Mouse (Mus musculus) liver (tissue): ENCODE measurements around the gene Ociad2.
"Not testable (repeated sequence)": the region's sequence is repeated elsewhere in the genome, so short reads cannot be mapped to it uniquely, and the experiment has no call there.

ENCODE experiments used
- DNase-seq: peaks from one replicate; pipeline ENCODE4 v3.0.0-alpha.2; 2020; ENCODE audit warnings: mixed read lengths

Ociad2 gene

DNA sequence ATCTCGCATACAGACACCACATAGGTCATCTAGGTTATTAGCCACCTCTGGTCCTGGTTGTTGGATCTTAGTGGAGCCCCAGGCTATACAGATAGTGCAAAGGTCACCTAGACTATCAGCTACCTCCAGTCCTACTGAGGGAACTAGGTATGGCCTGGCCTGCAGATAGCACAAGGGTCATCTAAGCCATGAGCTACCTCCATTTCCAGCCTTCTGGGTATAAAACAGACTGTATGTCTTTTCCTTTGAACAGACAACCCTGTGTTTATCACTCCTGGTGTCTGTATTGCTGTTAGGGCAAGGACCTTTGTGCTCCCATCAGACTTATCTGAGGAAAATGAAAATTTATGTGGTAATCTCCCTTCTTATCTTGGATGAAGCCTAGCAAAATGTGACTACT is 11.0 kb upstream of the Ociad2 start:
- DNase-seq: no peak

DNA sequence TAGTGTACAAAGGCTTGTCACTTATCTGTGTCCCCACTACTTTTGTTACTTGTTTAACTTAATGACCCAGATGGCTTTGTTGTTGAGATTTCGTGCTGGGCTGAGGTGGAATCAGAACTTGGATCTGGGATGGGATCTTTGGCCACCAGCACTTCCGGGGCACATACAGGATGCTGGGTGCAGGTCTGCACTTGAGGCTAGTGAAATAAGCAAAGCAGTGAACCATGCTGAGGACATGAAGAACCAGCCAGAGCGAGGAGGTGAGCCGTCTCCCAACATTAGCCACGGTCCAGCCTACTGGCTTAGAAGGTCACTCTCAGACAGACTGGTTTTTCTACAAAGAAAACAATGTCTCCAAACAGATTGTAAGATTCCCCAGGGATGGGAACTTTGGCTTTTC is 8.7 kb upstream of the Ociad2 start:
- no peak for DNase-seq

DNA sequence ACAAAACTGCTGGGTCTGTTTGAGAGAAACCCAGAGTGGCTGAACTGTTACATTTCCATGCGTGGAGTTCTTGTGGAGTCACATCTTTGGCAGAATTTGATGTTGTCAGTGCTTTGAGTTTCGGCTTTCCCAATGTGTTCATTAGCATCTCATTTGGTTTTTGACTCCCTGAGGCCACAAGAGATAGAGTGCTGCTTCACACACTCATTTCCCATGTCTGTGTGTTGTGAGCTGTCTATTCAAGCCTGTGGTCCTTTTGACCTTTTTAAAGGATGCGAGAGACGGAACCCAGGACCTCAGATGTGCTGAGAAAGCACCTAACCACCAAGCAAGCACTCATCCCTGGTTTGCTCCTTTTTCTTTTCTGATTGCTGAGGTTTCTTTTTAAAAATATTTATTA is 4.4 kb upstream of the Ociad2 start:
- no peak for DNase-seq

DNA sequence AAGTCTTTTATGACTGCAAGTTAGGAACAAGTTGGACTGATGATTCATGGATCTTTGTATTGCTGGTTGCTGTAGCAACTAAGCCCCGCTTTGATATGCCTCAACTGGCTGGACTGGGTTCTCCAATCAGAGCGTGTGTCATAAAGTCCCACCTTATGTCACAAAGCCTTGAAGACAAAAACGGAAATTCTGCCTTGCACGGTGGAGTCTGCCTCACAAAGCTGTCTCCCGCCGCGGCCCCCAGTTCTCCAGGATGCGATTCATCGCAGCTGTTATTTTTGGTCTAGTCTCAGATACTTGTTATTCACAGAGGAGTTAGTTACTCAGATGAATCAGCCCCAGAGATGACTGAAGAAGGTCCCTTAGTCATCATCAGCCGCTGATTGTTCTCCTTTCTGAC is 3.5 kb upstream of the Ociad2 start:
- DNase-seq: no peak

DNA sequence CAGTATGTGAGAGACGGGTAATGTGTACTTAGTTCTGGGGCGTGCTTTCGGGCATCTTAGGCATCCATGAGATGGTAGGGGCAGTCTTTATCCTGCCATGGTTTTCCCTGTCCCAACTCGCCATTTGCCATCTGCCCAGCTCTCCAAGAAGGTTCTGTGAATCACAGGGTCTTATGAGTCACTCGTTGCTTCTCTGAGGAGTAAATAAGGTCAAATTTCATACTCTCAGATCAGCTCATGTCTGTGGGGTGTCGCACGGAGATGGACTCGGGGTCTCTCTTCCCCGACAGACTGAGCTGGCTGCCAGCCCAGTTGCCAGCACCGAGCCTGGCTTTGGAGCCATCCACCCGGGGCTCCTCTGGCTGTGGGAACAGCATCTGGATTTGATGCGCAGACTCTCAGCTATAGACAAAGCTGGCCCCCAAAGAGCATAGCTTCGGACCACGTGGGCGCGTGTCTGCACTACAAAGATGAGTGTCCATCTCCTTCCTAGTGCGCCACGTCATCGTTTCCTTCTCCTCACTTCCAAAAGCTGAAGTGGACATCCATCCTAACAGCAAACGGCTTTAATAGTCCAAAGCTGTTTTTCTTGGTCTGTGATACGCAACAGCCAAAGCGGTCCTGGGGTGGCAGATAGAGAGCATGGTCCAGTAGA is 2.0 kb upstream of the Ociad2 start:
- no peak for DNase-seq

DNA sequence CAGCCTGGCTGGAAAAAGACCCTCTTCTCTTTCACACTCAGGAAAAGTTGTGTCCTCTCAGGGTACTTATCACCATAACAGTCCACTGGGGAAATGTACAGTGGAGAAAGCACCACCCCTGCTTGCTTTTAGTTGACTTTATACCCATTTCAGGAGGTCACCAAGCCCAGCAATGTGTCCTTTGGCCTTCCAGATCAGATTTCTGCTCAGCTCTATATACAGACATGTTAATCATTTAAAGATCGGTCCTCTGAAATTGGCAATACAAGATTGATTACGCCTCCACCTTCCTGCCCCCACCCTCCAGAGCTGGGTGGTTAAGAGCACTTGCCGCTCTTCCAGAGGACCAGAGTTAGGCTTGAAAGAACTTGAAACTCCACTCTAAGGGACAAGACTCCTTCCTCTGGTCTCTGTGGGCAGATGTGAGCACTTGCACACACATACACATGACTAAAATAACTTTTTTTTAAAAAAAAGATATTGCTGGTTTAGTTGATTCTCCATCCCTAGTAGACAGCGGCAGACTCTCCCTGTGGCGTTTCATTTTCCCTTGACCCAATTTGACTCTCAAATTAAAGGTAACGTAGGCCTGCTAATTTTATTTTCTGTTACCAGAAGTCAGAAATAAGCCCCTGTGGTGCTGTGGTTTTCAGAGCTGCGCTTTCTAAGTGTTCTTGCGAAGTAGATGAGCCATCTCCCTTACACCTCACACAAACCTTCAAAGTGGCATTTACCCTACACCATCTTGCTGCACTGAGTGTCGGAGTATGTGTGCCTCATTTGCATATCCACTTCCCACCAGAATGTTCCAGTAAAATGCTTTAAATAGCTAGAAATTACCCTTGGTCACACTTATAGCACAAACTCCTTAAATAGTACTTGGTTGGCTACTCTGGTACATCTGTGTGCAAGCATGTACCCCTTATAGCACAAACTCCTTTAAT is 777 bp downstream of the Ociad2 start:
- no peak for DNase-seq

DNA sequence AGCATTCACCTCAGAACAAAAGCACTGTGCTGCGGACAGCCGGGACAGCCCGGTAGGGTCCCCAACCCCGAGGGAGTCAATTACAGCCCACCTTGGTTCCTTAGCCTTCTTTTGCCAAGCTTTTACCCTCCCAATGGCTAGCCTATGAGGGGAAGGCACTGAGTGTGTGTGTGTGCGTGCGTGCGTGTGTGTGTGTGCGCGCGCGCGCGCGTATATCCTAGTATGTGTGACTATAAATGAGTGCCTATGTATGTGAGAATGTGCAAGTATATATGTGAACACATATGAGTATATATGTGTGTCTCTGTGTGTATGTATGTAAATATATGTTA is 2.0 kb downstream of the Ociad2 start:
- DNase-seq: no peak

DNA sequence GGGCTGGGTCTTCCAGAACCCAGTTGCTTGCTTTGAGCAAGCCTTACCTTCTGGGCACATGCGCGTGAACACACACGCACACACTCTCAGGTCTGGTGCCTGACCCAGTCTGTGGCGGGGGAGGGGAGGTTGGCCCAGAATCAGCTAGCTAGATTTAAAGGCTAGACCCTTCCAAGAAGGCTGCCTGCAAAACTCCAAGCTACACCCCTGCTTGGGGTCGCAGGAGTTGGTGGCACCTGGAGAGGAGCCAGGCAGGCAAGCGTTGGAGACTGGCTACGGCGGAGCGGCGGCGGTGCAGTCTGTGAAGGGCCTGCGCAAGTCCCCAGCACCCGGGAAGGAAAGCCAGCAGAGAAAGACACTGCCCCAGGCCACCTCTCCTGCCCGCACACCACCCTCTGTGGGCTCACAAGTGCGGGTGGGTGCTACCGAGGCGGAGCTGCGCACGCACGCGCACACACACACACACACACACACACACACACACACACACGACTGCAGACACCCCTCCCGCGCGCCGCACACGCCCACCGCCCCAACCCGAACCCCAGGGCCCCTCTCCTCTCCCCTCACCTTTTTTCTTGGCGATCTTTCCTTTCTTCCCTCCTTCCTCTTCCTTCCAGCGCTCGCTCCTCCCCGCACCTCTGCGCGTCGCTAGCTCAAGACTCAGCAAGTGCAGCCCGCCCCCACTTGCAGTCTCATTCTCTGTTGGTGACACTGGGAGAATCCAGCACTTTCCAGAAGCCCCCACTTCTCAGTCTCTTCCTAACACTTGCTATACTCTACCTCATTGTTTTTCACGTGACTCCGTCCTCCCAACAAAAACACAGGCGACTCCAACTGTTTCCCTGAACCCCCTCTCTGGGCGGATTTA is 2.6 kb downstream of the Ociad2 start:
- peak; percentile 24 for DNase-seq

DNA sequence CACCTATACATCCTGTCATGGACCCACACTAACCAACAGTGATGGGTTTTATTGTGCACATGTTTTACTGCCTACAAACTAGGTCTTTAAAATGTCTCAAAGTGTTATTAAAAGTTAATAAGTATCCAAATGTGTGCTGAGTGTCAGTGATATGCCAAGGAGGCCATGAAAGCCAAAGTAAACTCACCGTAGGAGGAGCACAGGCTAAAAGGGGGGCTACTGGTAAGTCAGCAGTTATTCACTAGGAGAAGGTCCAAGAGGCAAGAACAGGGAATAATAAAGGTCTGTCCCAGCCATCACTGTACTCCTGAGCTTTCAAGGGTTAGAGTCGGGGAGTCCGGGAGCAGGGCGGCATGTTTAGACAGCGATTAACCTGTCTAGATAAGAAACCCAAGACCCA is 4.4 kb downstream of the Ociad2 start:
- no peak for DNase-seq

DNA sequence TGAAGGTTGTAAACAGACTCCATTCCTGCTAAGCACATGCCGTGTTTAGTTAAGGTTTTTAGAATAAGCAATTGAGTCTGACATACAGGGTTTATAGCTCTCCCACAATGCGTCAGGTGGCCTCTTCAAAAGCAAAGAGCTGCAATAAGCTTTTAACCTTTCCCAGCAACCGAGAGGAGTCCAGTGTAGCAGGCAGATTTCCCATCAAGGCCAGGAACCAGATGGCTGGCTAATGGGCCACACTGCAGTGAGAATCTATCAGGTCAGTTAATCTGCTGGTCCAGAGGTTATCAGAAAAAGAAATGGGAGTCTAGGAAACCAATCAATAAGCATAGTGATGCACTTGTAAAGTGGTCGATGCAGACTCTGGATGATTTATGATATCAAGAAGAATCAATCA is 9.8 kb downstream of the Ociad2 start:
- no peak for DNase-seq

DNA sequence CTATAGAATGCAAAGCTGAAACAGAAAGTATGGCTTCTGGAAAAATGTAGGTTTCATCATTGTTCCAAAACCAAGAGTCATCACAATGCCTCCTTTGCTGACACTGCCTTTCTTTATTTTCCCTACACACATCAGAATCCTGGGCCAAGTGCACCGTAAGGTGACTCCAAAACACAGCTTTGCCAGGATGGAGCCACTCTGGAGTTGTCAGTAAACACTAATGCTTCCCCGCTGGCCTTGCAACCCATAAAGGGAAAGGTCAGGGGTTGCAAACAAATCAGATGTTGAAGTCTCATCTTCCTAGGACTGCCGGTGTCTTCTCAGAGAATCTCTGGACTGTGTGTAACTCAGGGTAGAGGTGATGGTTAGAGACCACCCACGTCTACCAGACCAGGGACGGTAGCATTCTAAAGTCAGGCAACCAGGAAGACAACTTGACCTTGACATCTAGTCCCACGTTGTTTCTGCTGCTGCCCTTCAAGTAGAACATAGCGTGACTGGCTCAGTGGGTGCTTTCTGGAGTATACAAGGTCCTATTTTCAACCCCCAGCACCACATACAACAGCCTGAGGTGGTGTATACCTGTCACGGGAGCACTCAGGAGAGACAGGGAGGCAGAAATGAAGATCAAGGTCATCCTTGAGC is 16.2 kb downstream of the Ociad2 start:
- DNase-seq: no peak

DNA sequence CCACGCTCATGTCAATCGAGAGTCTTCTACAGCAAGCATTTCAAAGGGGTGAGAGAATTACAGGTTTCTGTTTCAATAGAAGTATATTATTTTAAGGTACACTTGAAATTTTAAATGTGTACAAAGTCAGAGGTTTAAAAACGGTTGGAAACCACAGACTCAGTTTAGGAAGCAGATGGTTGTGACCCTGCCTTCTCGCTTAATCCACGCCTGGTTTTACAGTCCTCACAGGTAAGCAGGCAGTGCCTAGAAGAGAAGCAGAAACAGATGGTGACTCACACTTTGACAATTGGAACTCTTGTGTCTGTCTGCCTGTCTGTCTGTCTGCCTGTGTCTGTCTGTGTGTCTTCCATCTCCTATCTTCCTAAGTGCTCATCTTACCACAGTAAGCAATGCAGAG is 17.2 kb downstream of the Ociad2 start:
- DNase-seq: no peak

DNA sequence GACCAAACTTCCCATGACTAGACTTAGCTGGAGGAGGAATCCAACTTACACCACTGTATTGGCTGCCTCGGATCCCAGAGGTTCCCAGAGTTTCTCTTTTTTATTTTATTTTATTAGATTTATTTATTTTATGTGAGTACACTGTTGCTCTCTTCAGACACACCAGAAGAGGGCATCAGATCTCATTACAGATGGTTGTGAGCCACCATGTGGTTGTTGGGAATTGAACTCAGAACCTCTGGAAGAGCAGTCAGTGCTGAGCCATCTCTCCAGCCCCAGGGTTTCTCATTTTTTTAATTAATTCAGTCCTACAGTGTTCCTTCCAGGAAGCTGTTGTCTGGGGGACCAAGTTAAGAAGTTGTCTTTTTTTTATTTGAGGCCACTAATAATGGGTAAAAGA is 18.1 kb downstream of the Ociad2 start:
- not testable (repeated sequence) for DNase-seq

DNA sequence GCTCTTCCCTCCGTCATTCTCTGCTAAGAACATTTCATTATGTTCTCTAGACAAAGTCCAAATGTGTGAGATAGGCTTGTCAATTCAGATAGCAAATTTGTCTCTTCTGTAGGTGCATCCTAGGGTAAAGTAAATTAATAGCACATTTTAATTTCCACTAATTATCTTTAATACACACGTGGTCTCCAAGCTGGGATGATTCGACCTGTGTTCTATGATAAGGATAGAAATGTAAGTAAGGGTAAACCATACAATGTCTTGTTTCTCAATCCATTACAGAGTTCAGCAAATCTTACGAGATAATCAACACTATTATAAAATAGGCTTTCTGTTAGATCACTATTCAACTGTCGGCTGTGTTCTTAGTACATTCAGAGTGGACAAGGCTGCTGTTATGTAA is 21.5 kb downstream of the Ociad2 start:
- DNase-seq: no peak

DNA sequence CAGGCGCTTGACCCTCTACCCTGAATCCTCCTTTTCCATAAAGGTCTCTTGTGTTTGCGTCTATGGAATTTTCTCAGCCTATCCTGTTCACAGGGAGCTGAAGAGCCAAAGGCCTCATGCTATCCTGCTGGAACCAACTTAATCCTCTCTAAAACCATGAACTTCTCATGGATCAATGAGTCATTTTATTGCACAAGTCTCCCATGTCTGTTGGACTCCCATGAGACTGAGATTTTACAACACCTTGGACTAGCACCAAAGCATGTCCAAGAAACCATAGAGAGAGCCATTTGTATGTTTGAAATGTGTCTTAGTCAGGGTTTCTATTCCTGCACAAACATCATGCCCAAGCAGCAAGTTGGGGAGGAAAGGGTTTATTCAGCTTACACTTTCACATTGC is 26.2 kb downstream of the Ociad2 start:
- DNase-seq: no peak

DNA sequence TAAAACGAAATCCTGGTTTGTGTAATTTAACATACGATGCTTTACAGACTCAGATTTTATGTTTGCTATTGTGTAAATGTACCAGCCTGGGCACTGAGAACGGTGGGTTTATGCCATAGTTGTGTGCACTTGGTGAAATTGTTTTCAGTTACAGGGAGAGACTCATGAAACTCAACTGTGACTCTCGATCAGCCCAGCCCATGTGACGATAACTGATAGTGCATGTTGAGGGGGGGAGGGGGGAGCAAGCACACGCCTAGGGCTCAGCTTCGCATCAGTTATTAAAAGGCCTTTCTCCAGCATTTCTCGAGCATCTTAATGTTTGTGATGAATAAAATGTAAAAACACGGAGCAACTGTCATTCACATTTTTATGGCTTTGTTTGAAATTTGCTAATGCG is 27.2 kb downstream of the Ociad2 start:
- peak; percentile 82 for DNase-seq

DNA sequence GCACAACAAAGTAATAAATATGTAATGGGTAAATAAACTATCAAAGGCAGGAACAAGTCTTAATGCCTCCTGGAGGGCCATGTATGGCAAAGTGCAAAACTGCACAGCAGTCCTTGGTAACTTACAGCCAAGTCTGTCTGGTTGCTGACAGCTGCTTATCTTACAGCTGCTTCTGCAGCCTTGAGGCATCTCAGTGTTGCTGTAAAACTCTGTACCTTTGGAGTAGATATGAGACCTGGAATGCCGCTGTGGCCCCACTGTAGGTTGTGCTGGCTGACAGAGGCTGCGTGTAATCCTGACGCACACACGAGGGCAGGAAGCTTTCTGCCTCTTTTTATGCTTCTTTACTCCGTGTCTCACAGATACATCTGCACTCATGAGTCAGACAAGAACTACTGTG is 29.4 kb downstream of the Ociad2 start:
- peak; percentile 86 for DNase-seq

DNA sequence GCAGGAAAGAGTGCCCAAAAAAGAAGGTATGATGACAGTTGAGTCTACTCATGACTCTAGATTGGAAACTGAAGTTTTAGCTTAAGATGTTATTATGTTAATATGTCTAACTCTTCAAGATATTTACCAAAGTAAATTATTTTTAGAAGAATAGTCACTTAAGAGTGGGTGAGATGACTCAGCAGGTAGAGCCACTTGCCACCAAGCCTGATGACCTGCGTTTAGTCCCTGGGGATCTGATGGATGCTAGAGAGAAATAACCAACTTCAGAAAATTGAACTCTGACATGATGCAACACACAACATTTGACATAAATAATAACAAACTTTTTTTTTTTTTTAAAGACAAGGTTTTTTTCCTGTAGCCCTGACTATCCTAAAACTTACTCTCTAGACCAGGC is 30.4 kb downstream of the Ociad2 start:
- peak; percentile 38 for DNase-seq

DNA sequence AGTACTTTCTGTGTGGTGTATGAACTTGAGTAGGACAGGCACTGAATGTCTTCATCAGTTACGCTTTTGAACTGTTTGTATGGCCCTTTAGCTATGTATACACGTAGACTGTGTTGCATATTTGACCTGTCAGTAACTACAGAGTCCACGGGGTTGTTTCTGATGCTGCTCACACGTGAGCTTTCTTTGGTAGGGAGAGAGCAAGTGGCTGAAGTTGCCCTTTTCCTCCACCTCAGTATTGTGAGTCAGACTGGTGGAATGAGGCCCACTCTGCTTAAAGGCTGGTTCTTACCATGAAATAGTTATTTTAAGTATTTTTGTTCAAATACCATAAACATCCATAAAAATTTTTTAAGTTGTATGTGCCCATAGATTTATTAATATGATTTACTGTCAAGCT is 31.3 kb downstream of the Ociad2 start:
- no peak for DNase-seq

DNA sequence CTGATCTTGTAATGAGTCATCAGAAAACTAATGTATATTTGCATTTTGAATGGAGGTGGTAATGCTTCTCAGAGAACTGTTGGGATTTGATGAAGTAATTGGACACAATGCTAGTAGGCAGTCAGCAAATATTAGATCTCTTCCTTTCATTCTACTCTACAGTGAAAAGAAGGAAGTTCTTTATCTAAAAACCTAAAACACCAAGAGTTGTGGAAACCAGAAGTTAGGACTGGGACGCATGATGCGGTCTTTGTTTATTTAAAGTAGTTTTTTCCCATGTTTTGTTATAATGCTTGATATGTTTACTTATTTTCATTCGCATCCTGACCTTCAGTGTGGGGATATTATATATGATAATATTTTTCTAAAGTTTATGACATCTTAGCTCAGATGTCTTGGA is 33.5 kb downstream of the Ociad2 start:
- no peak for DNase-seq

DNA sequence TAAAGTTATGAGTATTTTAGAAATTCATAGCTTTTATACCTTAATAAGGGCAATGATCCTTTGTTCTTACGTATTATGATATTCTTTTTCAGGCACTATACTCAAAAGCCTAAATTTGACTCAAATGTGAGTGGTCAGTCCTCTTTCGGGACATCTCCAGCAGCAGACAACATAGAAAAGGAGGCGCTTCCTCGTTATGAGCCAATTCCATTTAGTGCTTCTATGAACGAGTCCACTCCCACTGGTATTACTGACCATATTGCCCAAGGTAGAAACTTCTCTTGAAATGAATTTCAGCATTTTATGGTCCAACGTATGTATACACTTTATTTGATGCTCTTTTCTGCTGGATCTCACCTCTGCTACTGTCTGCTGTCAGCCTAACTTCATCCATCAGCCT is 34.3 kb downstream of the Ociad2 start:
- DNase-seq: no peak

DNA sequence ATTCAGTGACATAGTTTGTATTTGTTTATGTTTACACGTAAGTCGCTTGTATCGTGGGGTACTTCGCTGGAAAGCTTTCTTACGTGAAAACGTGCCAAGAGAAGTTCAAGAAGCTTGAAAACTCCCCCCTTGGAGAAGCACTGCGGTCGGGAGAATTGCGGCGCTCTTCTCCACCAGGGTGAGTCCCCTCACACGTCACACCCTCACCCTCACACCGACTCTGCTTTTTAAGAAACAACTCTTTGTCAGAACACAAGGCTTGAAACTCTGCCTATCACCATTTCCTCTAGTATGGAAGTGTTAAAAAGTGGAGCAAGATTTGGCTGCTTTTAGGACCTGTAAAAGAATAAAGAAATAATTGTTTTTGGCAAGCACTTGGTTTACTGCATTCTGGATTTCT is 36.3 kb downstream of the Ociad2 start:
- no peak for DNase-seq
